Mouse (Mus musculus): ENCODE measurements around the gene Brpf1. TPM values are rescaled to one million over a fixed set of nuclear protein-coding genes. Genes with fewer than 3 reads are reported as not detected.

Brpf1 gene
- 15.1 and 16.1 TPM in 2 replicates for polyA plus RNA-seq (2015; fragmentation: Nextera tagmentation; extraction: Ambion mirVana)

- WGBS = under 1% methylated on average over 32 of the region's 32 CpGs
- peaks cover 16% of the 10 kb centered on the region for H3K36me3 ChIP-seq
- peak; percentile 40; the same call in 1 of the 2 replicates for ATAC-seq (ENCODE audit: insufficient number of reproducible peaks, low FRiP score, low TSS enrichment, low read depth)
- peak within 1 kb of the TSS; percentile 99 for H3K27ac ChIP-seq
- H3K4me1 ChIP-seq = peaks cover 22% of the 10 kb centered on the region
- no peaks in the 10 kb centered on the region for H3K9me3 ChIP-seq
- H3K9ac ChIP-seq = peak within 1 kb of the TSS; percentile 99
- peak within 1 kb of the TSS; percentile 99 for H3K4me3 ChIP-seq
- H3K27me3 ChIP-seq = no peaks in the 10 kb centered on the region
- peak within 1 kb of the TSS; percentile 94 for H3K4me2 ChIP-seq
These were observed at the start of gene Brpf1 for GRCm38 (mm10) chr6:113306986-113307349. Brpf1 (plus strand) TSS chr6:113307137.

- ATAC-seq (ENCODE audit: insufficient number of reproducible peaks, low FRiP score, low TSS enrichment, low read depth) = no peak
- Histone ChIP-seq H3K4me1 (no peaks in the 10 kb centered on the region), H3K36me3 (peaks cover 88% of the 10 kb centered on the region), H3K27me3 (no peaks in the 10 kb centered on the region), H3K27ac (no peak overlapping the region), H3K9me3 (no peaks in the 10 kb centered on the region), H3K4me2 (no peak overlapping the region), H3K4me3 (no peak overlapping the region), H3K9ac (no peak overlapping the region)
- 75% methylated on average over 8 of the region's 8 CpGs for WGBS
These were observed 45.6 kb upstream of the Brpf1 start for GRCm38 (mm10) chr6:113261174-113261858.

GRCm38 (mm10) chr6:113263531-113263930 is 43.4 kb upstream of the Brpf1 start:
- H3K27ac ChIP-seq = no peak overlapping the region
- H3K9ac ChIP-seq = no peak overlapping the region
- H3K9me3 ChIP-seq = no peaks in the 10 kb centered on the region
- H3K4me2 ChIP-seq = no peak overlapping the region
- peaks cover 91% of the 10 kb centered on the region for H3K36me3 ChIP-seq
- no peaks in the 10 kb centered on the region for H3K27me3 ChIP-seq
- WGBS = 87% methylated on average over 6 of the region's 6 CpGs
- no peaks in the 10 kb centered on the region for H3K4me1 ChIP-seq
- H3K4me3 ChIP-seq = no peak overlapping the region
- ATAC-seq (ENCODE audit: insufficient number of reproducible peaks, low FRiP score, low TSS enrichment, low read depth) = no peak

GRCm38 (mm10) chr6:113264429-113264828 is 42.5 kb upstream of the Brpf1 start:
- Histone ChIP-seq H3K4me1 (no peaks in the 10 kb centered on the region), H3K9me3 (no peaks in the 10 kb centered on the region), H3K36me3 (peaks cover 91% of the 10 kb centered on the region), H3K27me3 (no peaks in the 10 kb centered on the region), H3K9ac (no peak overlapping the region), H3K4me2 (no peak overlapping the region), H3K4me3 (no peak overlapping the region), H3K27ac (no peak overlapping the region)
- no peak for ATAC-seq (ENCODE audit: insufficient number of reproducible peaks, low FRiP score, low TSS enrichment, low read depth)
- WGBS = 94% methylated on average over 8 of the region's 8 CpGs

- no peak overlapping the region for H3K27ac ChIP-seq
- no peaks in the 10 kb centered on the region for H3K27me3 ChIP-seq
- peaks cover 93% of the 10 kb centered on the region for H3K36me3 ChIP-seq
- H3K4me1 ChIP-seq = no peaks in the 10 kb centered on the region
- no peak for ATAC-seq (ENCODE audit: insufficient number of reproducible peaks, low FRiP score, low TSS enrichment, low read depth)
- H3K9me3 ChIP-seq = no peaks in the 10 kb centered on the region
- WGBS = 84% methylated on average over 7 of the region's 7 CpGs
- no peak overlapping the region for H3K4me2 ChIP-seq
- no peak overlapping the region for H3K9ac ChIP-seq
- no peak overlapping the region for H3K4me3 ChIP-seq
These were observed 39.8 kb upstream of the Brpf1 start for GRCm38 (mm10) chr6:113266996-113267655.

GRCm38 (mm10) chr6:113267988-113268387 is 38.9 kb upstream of the Brpf1 start:
- Histone ChIP-seq H3K9ac (no peak overlapping the region), H3K36me3 (peaks cover 93% of the 10 kb centered on the region), H3K4me3 (no peak overlapping the region), H3K27me3 (no peaks in the 10 kb centered on the region), H3K4me1 (no peaks in the 10 kb centered on the region), H3K9me3 (no peaks in the 10 kb centered on the region), H3K27ac (no peak overlapping the region), H3K4me2 (no peak overlapping the region)
- ATAC-seq (ENCODE audit: insufficient number of reproducible peaks, low FRiP score, low TSS enrichment, low read depth) = no peak
- 88% methylated on average over 1 of the region's 1 CpGs for WGBS

- peaks cover 93% of the 10 kb centered on the region for H3K36me3 ChIP-seq
- WGBS = 84% methylated on average over 3 of the region's 3 CpGs
- no peaks in the 10 kb centered on the region for H3K27me3 ChIP-seq
- no peak overlapping the region for H3K27ac ChIP-seq
- no peak for ATAC-seq (ENCODE audit: insufficient number of reproducible peaks, low FRiP score, low TSS enrichment, low read depth)
- H3K4me1 ChIP-seq = no peaks in the 10 kb centered on the region
- no peaks in the 10 kb centered on the region for H3K9me3 ChIP-seq
- no peak overlapping the region for H3K4me3 ChIP-seq
- no peak overlapping the region for H3K4me2 ChIP-seq
- no peak overlapping the region for H3K9ac ChIP-seq
These were observed 34.6 kb upstream of the Brpf1 start for GRCm38 (mm10) chr6:113272365-113272764.

- Histone ChIP-seq H3K4me2 (no peak overlapping the region), H3K9ac (no peak overlapping the region), H3K4me1 (no peaks in the 10 kb centered on the region), H3K27me3 (peaks cover 4% of the 10 kb centered on the region; the same call in 1 of the 2 replicates), H3K36me3 (peaks cover 75% of the 10 kb centered on the region), H3K4me3 (no peak overlapping the region), H3K27ac (no peak overlapping the region), H3K9me3 (no peaks in the 10 kb centered on the region)
- WGBS = 74% methylated on average over 4 of the region's 4 CpGs
- no peak for ATAC-seq (ENCODE audit: insufficient number of reproducible peaks, low FRiP score, low TSS enrichment, low read depth)
These were observed 30.1 kb upstream of the Brpf1 start for GRCm38 (mm10) chr6:113276846-113277245.

GRCm38 (mm10) chr6:113281676-113282075 is 25.3 kb upstream of the Brpf1 start:
- H3K9me3 ChIP-seq = no peaks in the 10 kb centered on the region
- peaks cover 14% of the 10 kb centered on the region for H3K4me1 ChIP-seq
- H3K4me3 ChIP-seq = no peak overlapping the region
- peaks cover 39% of the 10 kb centered on the region for H3K27me3 ChIP-seq
- no peak overlapping the region for H3K4me2 ChIP-seq
- WGBS = 64% methylated on average over 6 of the region's 6 CpGs
- no peak for ATAC-seq (ENCODE audit: insufficient number of reproducible peaks, low FRiP score, low TSS enrichment, low read depth)
- H3K27ac ChIP-seq = no peak overlapping the region
- no peak overlapping the region for H3K9ac ChIP-seq
- peaks cover 32% of the 10 kb centered on the region for H3K36me3 ChIP-seq

- H3K4me3 ChIP-seq = peak within 1 kb of the TSS; percentile 15
- WGBS = 1% methylated on average over 37 of the region's 37 CpGs
- peaks cover 14% of the 10 kb centered on the region for H3K4me1 ChIP-seq
- H3K9ac ChIP-seq = no peak within 1 kb of the TSS
- ATAC-seq (ENCODE audit: insufficient number of reproducible peaks, low FRiP score, low TSS enrichment, low read depth) = no peak; the same call in 1 of the 2 replicates
- no peak within 1 kb of the TSS for H3K27ac ChIP-seq
- peaks cover 27% of the 10 kb centered on the region for H3K36me3 ChIP-seq
- no peaks in the 10 kb centered on the region for H3K9me3 ChIP-seq
- peaks cover 39% of the 10 kb centered on the region for H3K27me3 ChIP-seq
- H3K4me2 ChIP-seq = peak within 1 kb of the TSS; percentile 36
These were observed 24.7 kb upstream of the Brpf1 start, which contains the start of gene Cpne9 for GRCm38 (mm10) chr6:113282101-113282802. Cpne9 (plus strand) TSS chr6:113282307.

- Histone ChIP-seq H3K4me1 (peaks cover 14% of the 10 kb centered on the region), H3K4me3 (peak overlapping the region; percentile 11; the same call in 1 of the 2 replicates), H3K36me3 (peaks cover 21% of the 10 kb centered on the region), H3K27me3 (peaks cover 39% of the 10 kb centered on the region), H3K9ac (no peak overlapping the region), H3K4me2 (no peak overlapping the region), H3K9me3 (no peaks in the 10 kb centered on the region), H3K27ac (no peak overlapping the region)
- 1% methylated on average over 21 of the region's 22 CpGs for WGBS
- no peak for ATAC-seq (ENCODE audit: insufficient number of reproducible peaks, low FRiP score, low TSS enrichment, low read depth)
These were observed 24.0 kb upstream of the Brpf1 start for GRCm38 (mm10) chr6:113282969-113283368.

GRCm38 (mm10) chr6:113283500-113283899 is 23.4 kb upstream of the Brpf1 start:
- Histone ChIP-seq H3K9me3 (no peaks in the 10 kb centered on the region), H3K9ac (no peak overlapping the region), H3K4me3 (no peak overlapping the region), H3K36me3 (peaks cover 16% of the 10 kb centered on the region), H3K4me1 (peaks cover 14% of the 10 kb centered on the region), H3K4me2 (no peak overlapping the region), H3K27me3 (peaks cover 39% of the 10 kb centered on the region), H3K27ac (no peak overlapping the region)
- 5% methylated on average over 6 of the region's 6 CpGs for WGBS
- no peak for ATAC-seq (ENCODE audit: insufficient number of reproducible peaks, low FRiP score, low TSS enrichment, low read depth)
